Mouse (Mus musculus): ENCODE results near the gene Ly6g6d.

Gene Ly6g6d

GRCm38 (mm10) chr17:35068213-35068914 lies 9.5 kb downstream of the Ly6g6d start:
- no peak for DNase-seq (ENCODE audit: low spot score)

GRCm38 (mm10) chr17:35066084-35066483 lies 11.8 kb downstream of the Ly6g6d start, which contains the start of gene Mpig6b:
Gene Mpig6b, minus strand, starts transcription at chr17:35066184.
- DNase-seq (ENCODE audit: low spot score): no peak

GRCm38 (mm10) chr17:35064951-35065947 lies 12.6 kb downstream of the Ly6g6d start, which contains the start of gene Ly6g6c:
Gene Ly6g6c, plus strand, starts transcription at chr17:35065388.
- no peak for DNase-seq (ENCODE audit: low spot score)

- no peak for DNase-seq (ENCODE audit: low spot score)
Measured at GRCm38 (mm10) chr17:35064378-35064877, 13.4 kb downstream of the Ly6g6d start.

GRCm38 (mm10) chr17:35063466-35063865 lies 14.4 kb downstream of the Ly6g6d start:
- DNase-seq (ENCODE audit: low spot score): no peak

- DNase-seq (ENCODE audit: low spot score): no peak
Measured at GRCm38 (mm10) chr17:35061299-35061698, 16.6 kb downstream of the Ly6g6d start.

- DNase-seq (ENCODE audit: low spot score): no peak
Measured at GRCm38 (mm10) chr17:35060737-35061297, 17.0 kb downstream of the Ly6g6d start.

- no peak for DNase-seq (ENCODE audit: low spot score)
Measured at GRCm38 (mm10) chr17:35060071-35060470, 17.8 kb downstream of the Ly6g6d start.

GRCm38 (mm10) chr17:35058911-35059892 lies 18.7 kb downstream of the Ly6g6d start, which contains the start of gene Ddah2:
Gene Ddah2, plus strand, starts transcription at chr17:35059035.
- DNase-seq (ENCODE audit: low spot score): peak; percentile 83

- no peak for DNase-seq (ENCODE audit: low spot score)
Measured at GRCm38 (mm10) chr17:35058316-35058715, 19.5 kb downstream of the Ly6g6d start.

GRCm38 (mm10) chr17:35057090-35057489 lies 20.8 kb downstream of the Ly6g6d start:
- DNase-seq (ENCODE audit: low spot score): no peak

- DNase-seq (ENCODE audit: low spot score): no peak
Measured at GRCm38 (mm10) chr17:35055691-35056495, 22.0 kb downstream of the Ly6g6d start.

GRCm38 (mm10) chr17:35052271-35052798 lies 25.5 kb downstream of the Ly6g6d start:
- DNase-seq (ENCODE audit: low spot score): no peak

- DNase-seq (ENCODE audit: low spot score): peak; percentile 32
Measured at GRCm38 (mm10) chr17:35051156-35052086, 26.4 kb downstream of the Ly6g6d start.

- peak; percentile 62 for DNase-seq (ENCODE audit: low spot score)
Measured at GRCm38 (mm10) chr17:35050126-35050750, 27.6 kb downstream of the Ly6g6d start.

- peak; percentile 55 for DNase-seq (ENCODE audit: low spot score)
Measured at GRCm38 (mm10) chr17:35049561-35050016, 28.3 kb downstream of the Ly6g6d start, which contains the start of gene Clic1. Gene Clic1, plus strand, starts transcription at chr17:35049966.

- DNase-seq (ENCODE audit: low spot score): no peak
Measured at GRCm38 (mm10) chr17:35048932-35049440, 28.9 kb downstream of the Ly6g6d start.
